Mouse (Mus musculus) kidney, postnatal 14 days (tissue): Measurements from ENCODE around the gene Ntm.
A peak's percentile ranks its signal among the peaks of the same experiment; 100 is the strongest.

Experiments used
- DNase-seq: peaks from one replicate; pipeline ENCODE4 v3.0.0; 2022; ENCODE audit warnings: mixed read lengths

Gene Ntm

DNA sequence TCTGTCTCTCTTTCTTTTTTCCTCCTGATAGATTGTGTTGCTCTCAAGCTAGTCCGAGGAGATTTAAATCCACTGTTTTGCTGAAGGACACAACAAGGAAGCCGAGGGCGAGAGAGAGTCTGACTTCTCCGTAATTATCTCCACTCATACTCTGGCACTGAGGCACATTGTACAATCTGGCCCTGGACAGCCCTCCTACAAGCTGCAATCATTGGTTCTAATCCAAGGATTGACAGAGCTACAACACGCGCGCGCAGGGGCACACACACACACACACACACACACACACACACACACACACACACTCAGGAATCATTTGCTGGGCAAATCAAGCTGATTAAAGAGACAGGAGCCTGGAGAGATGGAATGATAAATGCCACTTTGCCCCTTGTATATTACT, at the start of gene Ntm:
Gene Ntm (minus strand): TSS at position 164 of the 400 bp plus-strand sequence.
- DNase-seq = peak; percentile 6

DNA sequence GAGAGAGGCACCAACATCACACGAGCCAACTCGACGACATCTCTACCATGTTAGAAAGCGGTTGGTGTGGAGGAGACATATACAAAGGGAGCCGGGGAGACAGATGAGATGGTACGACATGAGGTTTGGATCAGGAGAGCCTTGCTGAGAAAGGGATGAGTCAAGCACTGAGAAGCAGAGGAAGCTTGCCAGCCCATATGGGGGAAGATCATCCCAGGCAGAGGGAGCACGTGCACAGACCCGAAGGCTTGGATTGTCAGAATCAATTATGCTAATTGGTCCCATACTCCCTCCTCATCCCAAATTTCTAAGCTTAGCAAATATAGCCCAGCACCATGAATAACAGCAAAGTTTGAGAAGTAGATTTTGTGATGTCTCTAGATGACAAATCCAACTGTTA, 42.8 kb upstream of the Ntm start:
- no peak for DNase-seq

DNA sequence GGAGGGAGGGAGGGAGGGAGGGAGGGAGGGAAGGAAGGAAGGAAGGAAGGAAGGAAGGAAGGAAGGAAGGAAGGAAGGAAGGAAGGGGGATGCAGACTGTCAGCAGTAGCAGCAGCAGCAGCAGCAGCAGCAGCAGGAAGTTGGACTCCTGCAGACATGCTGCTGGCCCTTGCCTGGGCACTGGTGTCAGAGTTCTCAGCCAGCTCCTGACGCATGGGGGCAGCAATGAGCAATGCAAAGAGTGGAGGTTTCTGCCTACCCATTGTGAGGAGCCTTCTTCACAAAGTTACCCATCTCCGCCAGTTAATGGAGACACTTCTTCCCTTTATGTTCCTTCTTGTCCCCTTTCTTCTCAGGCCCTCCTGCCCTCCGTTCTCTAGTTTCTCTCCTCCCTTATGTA, 40.7 kb upstream of the Ntm start:
- DNase-seq = peak; percentile 73

DNA sequence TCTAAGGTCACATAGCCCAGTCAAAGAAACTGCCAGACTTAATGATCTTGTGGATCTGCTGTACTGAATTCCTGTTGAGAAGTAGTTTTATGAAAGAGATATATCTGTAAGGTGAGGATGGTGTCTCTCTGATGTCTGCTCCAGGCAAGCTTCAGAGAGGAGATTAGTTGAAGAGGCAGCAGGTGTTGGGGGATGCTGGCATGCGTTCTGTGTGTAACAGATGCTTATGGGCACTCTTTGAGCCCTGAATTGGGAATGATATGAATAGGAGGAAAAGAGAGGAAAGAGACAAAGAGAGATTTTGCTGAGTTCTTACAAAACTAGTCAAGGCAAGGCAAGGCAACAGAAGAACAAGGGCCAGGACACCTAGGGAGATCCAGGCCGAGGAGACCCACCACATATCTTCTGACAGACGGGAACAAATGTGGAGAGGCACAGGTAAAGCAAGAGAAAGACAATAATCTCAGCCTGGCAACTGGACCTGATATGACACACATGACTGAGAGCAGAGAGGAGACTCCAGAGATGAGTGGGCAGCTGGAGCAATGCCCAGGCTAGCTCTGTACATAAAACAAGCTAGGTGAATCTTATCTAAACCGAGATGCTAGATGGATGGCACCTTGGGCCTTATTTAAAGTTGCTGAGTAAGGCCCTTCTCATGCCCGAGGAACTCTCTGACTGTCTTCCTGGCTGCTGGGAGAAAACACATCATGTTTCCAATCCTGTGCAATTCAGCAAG, 18.4 kb upstream of the Ntm start:
- DNase-seq = no peak

DNA sequence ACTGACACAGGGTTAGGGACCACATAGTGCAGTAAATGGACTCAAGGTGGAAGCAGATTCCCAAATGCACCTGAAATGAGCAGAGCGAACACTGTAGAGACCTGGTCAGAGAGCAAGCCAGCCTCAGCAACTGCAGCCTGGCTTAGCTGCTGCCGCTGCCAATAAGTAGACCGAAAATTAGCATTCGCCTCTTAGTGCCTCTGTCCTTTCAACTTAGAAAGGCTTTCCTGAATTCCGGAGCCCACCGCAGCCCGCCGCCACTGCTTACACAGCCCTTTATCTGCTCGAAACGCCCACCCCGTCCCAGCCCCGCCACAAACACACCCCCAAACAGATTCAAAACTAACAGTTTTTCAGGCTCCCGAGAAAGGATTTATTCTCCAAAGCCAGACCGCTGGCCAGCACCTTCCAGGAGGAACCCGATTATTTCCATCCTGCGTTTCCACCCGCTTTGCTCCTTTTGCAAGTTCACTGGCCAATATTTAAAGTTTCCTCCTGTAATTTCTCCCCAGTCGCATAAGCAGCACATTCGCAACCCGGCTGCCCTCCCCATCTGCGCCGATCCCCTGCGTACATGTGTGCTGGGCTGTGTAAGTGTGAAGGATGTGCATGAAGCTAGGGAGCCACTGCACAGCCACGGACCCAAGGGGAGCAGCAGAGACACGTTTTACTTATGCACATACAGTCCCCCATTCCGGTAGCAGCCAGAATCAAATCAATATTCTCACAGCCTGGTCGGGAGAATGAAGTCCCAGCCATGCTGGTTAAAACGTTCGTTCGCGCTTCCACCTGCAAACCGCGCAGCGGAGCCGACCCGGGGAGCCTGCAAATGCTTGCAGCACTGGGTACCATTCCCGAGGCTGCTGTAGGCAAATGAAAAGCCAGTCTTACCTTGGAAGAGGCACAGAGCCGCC, 730 bp downstream of the Ntm start:
- DNase-seq = peak; percentile 8

DNA sequence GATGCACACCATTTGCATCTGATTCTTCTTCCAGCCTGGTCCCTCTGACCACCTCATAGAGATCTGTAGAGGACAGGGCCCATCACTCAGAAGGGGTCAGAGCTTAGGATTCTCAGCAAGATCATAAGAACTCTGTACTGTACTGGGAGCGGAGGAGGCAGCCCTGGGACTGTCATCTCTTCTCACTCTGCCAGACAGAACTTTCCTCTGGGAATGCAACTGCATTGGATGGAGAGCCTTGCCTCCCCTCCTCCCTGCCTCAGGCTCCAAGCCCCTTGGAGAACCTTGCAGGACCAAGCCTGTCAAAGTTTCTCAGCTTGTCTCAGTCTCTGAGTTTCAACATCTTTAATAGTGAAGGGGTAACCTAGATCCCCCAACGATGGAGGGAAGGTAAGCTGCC, 1.4 kb downstream of the Ntm start:
- DNase-seq = no peak

DNA sequence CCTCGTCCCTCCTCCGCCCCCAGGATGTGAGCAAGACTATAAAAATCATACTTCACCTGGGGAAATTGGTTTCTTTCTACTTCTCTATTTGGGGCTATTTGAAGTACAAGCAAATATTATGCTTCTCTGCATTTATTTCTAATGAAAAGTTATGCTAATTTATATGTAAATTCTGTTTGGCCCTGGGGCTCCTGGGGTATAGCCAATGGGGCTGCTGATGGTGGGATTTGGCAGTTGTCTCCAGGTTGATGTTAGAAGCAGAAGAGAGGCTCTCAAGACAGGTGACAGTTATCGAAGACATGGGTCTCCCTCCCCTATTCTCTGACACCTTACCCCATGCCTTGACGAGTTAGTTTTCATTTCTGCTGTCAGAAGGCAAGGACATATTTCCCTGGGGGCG, 2.2 kb downstream of the Ntm start:
- no peak for DNase-seq

DNA sequence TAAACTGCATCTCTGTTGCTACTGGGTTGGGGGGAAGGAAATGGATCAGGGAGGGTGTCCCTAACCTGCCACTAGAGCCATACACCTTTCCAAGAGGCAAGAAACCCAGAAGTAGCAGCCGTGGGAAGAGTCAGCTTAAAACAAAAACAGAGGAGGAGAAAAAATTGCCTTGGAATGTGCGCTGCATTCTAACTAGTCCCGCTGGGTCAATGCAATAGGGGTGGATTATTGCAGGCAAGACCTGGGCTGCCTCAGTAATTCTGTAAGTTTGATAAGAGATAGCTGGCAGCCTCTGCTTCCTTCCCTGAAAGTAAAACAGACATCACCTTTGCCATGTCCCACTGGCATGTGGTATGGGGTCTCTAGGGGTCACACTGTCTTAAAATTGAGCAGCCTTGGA, 2.7 kb downstream of the Ntm start:
- no peak for DNase-seq

DNA sequence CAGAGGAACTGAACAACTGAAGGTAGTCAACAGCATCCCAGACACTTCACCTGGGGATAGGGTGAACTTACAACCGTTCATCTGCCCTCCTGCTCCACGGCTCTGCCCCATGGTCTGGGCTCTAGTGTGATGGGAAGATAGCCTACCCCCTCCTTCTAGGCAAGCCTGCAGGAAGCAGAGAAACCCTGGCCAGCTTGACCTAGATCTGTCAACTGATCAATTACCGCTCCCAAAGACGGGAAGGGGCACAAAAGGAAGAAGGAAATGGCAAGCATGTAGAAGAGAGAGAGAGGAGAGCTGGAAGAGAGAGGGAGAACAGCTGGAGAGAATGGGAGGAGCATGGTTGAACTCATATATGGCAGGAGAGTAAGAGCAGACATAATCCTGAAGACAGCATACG, 6.0 kb downstream of the Ntm start:
- DNase-seq = no peak

DNA sequence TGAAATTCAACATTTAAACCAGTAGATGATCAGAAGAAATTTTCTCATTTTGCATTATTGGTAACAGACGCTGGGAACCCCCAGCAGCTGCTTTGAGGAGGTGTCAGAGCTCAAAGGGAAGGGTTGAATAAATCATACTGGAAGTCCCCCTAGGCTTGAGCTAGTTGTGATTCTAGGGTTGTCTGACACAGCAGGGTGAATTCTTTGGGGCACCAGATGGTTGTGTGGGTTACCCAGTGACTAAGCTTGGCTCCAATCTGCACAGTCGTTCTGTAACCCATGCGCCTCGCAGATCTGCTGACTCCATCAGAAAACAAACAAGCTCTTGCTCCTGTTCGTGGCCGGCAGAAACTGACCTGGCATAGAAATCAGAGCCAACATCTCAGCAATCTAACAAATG, 8.9 kb downstream of the Ntm start:
- no peak for DNase-seq

DNA sequence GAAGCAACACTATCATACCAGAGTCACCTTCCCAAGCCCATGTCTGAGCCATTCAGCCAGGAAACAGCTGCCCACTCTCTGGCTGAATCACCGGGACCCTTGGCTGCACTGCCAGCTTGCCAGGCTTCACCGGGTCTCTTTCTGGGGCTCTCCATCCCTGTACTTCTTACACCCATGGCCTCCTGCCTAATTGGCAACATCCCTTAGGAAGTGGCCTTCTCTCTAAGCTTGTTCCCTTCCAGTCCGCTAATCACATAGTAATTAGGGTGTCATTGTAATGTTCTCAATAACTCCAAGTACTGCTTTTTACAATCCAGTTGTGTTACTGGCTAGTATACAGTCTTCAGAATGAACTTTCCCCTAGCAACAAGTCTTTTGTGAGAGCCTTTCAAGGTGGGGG, 13.9 kb downstream of the Ntm start:
- no peak for DNase-seq

DNA sequence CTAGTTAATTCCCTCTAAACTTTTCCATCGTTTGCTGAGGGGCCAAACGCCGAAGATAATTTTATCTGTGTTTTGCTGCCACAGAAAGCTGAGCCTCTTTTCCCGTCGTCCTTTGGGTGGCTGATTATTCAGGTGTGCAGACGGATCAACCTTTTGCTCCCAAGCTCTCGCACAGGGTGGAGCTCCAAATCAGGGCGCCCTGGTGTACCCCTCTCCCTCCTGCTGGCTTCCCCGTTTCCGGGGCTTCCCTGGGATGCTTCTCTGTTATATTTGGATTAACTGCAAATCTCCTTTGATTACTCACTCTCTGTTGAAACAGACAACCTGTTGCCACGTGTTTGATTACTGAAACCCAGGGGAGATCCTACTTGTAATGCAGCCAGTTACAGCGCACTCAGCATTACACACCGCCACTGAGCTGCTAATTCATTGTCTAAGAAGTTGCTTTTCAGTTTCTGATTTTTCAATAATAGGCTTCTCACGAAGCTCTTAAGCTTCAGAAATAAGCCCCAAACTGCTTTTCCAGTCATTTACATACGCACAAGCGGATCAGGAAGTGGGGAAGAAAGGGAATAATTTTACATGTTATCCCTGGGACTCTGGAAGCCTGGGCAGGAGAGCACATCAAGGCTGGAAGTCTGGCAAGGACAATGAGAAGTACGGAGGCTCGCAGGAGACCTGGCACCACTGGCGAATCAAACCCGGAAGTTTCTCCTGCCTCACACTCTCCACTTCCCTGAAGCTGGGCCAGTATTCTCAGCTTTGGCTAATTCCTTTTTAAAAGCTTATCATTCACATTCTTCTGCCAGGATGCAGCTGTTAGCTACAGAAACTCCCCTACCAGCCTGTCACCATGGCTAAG, 19.5 kb downstream of the Ntm start:
- DNase-seq = no peak

DNA sequence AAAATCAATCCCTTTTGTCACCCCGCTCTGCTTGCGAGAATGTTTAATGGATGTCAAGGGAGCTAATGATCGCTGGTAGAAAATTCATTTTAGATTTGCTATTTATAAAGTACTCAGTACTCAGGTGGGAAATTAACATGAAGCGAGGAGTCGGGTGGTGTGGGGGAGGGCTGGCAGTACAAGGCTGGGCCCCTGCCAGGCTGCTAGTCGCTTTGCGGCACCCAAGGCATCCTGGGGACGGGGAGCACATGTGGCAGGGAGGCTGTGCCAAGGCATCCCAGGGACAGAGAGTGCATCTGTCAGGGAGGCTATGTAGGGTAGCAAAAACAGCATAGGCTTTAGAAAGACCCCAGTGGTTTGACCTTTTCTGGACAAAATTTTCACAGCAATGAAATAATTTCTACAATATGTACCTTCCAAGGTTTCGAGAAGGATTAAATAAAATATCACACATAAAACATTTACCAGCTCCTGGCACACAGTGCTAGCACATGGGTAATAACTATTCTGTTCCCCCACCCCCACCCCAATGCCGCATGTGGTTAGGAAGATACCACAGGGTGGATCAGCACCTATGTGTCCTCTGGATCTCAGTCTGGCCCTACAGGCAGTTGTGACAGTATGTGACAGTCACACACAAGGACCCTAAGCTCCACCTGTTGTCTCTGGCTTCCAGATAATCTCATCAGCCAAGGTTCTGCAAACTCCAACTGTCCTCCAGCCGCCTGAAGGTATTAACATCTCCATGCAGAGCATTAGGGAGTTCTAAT, 20.6 kb downstream of the Ntm start:
- DNase-seq = no peak

DNA sequence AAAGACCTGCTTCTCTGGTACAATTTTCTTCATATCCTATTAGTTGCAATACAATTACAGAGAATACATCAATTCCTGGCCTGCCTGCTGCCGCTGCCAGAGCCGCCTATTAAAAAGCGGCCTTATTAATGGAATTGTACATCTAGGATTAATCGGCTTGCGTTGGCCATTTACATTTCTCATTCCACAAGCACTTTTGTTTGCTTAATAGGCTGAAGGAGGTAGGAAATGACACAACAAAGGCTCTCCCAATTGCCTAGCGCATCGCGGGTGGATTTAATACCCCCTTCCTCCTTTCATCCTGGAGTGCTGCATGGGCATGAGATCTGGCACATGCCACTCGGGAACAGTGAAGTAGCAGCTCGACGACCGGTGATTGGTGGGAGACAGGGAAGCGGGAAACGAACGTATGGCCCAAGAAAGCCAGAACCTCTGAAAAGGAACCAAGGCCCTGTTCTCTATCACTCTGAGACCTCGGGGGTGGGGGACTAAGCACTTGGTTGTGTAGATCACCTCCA, 23.4 kb downstream of the Ntm start:
- no peak for DNase-seq

DNA sequence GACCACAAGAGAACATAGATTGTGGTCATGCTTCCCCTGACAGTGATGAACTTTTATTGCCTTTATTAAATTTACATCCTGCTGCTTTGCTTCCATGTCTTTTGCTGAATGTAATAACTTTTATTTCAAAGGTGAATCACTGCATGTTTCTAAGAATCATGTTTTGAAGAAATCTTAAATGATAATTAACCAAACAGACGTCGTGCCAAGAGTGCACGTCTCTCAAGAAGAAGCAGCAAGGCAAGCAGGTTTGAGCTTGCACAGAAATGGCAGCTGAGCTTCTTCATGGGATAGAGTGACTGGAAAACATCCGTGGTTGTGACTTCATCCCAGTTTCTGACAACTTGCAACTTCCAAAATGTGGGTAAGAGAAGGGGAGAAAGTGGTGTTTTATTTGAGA, 34.1 kb downstream of the Ntm start:
- no peak for DNase-seq

DNA sequence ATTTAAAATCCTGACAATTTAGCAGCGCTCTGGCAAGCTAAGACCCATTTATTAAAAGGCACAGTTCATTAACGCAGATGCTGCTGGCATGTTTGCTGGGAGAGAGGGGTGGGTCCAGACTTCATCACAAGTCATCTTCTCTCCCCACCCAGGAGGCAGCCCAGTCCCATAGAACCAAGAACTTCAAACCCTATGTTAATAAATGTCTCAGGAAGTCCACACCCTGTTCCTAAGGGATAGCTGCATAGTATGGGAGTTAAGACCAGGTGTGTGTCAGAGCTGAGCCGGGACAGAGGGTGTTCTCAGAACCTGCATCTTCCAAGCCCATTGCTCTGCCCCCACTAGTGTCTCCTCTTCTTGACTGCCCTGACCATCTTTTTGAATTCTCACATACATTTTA, 37.6 kb downstream of the Ntm start:
- DNase-seq = no peak

DNA sequence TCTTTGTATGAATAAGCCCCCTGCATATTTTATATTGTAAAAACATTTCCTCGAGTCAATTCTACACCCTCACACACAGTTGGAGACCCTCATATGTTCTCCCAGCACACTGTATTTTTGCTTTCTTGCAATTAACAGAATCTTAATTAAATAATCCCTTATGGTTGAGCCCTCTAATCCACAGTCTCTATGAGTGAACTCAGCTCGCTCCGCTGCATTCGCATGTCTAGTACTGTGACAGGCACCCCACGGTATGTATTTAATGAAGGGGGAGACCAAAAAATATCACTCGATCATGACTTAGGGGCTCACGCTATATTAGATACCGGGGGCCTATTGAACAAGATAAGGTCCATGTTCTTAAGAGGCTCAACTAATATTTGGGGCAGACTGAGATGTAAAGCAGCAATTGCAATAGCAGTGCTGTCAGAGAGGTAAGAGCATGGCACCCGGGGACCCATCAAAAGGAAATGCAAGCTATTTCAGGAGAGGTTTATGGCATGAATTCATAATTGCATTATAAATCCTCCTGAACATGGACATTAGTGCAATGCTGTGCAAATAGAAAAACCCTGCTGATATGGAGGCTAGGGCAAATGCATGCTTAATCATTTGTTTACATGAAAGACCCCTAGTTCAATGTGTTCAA, 64.4 kb downstream of the Ntm start:
- no peak for DNase-seq

DNA sequence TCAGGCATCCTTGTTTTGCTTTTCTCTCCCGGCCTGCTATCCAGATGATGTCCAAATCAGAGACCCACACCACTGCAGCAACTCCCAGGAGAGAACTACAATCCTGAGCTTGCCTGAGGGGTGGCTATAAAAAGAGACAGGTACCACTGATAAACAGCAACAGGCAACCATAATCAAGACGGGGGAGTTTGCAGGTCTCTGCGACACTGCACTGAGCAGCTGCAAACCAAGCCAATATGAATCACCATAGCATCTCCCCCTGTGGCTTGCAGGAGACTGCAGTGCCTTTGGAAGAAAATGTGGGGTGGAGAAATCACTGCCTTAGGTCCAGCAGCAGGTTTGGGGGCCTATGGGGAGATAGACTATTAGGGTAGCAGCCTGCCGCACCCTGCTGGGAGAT, 65.5 kb downstream of the Ntm start:
- DNase-seq = no peak

DNA sequence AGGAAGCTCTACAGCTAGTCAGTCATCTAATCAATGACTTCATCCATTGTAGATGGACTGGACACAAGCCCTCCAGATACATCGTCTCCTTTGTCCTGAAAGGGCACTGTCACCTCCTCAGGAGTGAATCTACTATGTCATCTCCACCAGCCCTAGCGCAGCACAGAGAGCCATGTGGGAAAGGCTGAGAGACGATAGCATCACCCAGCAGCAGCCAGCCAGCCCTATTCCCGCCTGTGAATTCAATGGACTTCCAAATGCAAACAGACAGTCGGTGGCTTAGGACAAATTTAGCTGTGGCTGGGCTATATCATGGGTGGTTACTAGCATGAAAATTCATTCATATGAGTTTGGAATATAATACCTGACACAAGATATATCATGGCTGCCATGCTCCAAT, 70.1 kb downstream of the Ntm start:
- DNase-seq = no peak

DNA sequence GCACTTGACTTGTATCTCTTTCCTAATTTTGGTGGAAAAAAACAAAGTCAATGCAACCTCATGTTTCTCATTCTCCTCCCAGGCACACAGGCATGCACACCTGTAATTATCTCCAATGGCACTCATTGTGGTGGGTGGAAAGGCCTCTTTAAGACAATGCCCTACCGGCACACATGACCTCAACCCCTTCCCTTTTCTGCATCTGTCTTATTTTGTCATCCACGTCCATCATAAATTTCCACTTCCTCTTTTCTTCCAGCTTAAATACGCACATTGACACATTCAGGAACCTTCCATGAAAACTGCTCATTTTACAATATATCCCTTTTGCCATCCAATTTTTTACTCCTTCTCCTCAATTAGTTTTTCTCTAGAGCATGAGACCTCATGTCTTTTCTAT, 74.2 kb downstream of the Ntm start:
- DNase-seq = no peak

DNA sequence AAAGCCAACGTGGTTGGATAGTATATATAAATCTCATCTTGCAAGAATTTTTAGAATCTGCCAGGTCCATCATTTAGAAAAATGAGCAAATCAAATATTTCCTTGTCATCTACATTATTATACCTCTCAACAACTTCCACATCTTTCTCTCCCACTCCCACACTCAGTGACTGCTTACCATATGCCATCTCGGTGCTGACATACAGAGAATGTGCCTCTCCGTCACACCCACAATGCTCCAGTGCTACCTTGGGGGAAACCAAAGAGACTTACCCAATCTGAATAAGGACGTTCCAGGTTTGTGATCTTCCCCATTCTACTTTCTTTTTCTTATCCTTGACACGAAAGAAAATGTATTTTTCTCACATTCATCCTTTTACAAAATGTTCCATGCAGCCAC, 75.0 kb downstream of the Ntm start:
- no peak for DNase-seq

DNA sequence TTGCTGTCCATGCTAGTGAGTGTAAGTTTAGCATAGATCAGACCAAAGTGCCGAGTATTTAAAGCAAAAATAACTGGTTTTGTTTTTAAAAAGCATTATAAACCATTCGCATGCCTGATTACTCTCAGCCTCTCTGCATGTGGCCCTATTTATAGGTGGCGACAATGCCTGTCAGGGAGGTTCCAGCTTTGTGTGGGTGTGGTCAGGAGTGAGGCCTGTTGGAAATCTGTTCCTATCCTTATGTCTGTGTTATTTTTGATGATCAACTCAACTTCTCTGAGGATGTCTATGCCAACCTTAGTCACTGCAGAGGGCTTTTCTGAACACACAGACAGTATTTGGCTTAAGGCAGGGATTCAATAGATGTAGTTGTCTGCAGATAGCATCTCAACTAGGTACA, 78.9 kb downstream of the Ntm start:
- no peak for DNase-seq
